In genomic region chr9:34837700-34838462, GRCm38 (mm10) we compare ENCODE assay signal across 9 mouse cellular contexts.
DNase-seq lines count a peak whose midpoint lies in the region; ATAC-seq lines count a peak whose summit lies in the region.
"Had no signal": no experiment of that assay in that cellular context is flagged by ENCODE, and none has a peak within 500 bp of the region (broad histone marks: within the 10 kb centered on the region; RNA-seq: fewer than 3 reads in every experiment).

No protein-coding gene starts in this region.

- H3K36me3 ChIP-seq in kidney, embryonic 16.5 days (ENCODE audit: insufficient read depth, low read length) = no peaks in the 10 kb centered on the region
- no peaks in the 10 kb centered on the region for H3K36me3 ChIP-seq in forebrain, embryonic 12.5 days (replicated peaks)
- no peaks in the 10 kb centered on the region for H3K36me3 ChIP-seq in midbrain, embryonic 13.5 days

- H3K4me1 ChIP-seq in kidney, embryonic 16.5 days (ENCODE audit: insufficient read depth, low read length) = no peaks in the 10 kb centered on the region
- peaks cover 38% of the 10 kb centered on the region for H3K4me1 ChIP-seq in forebrain, embryonic 12.5 days
- H3K4me1 ChIP-seq in midbrain, embryonic 13.5 days (replicated peaks) = peaks cover 29% of the 10 kb centered on the region

- H3K9ac ChIP-seq in kidney, embryonic 16.5 days (replicated peaks; ENCODE audit: low read length) = no peak overlapping the region
- no peak overlapping the region for H3K9ac ChIP-seq in forebrain, embryonic 12.5 days
- H3K9ac ChIP-seq in midbrain, embryonic 13.5 days (replicated peaks) = no peak overlapping the region

- DNase-seq in kidney, adult 9 months = peak; percentile 3
- peak; percentile 86 for DNase-seq in NIH3T3 (ENCODE audit: low read depth)
- DNase-seq in spleen, adult 12 weeks (ENCODE audit: low spot score) = no peak
- no peak for DNase-seq in thymus, adult 18-20 months
- no peak for DNase-seq in MN1 (ENCODE audit: low spot score)

- WGBS in kidney, embryonic 16.5 days = 38% methylated on average over 10 of the region's 10 CpGs
- WGBS in forebrain, embryonic 12.5 days = 38% methylated on average over 10 of the region's 10 CpGs
- 39% methylated on average over 10 of the region's 10 CpGs for WGBS in midbrain, embryonic 13.5 days

- no peak overlapping the region for H3K27ac ChIP-seq in kidney, embryonic 16.5 days (ENCODE audit: low read length)
- no peak overlapping the region for H3K27ac ChIP-seq in forebrain, embryonic 12.5 days
- no peak overlapping the region for H3K27ac ChIP-seq in midbrain, embryonic 13.5 days

- no peak overlapping the region for H3K4me3 ChIP-seq in kidney, embryonic 16.5 days (ENCODE audit: low read length)
- H3K4me3 ChIP-seq in forebrain, embryonic 12.5 days (replicated peaks) = no peak overlapping the region
- no peak overlapping the region for H3K4me3 ChIP-seq in midbrain, embryonic 13.5 days (replicated peaks)

- H3K27me3 ChIP-seq in kidney, embryonic 16.5 days (ENCODE audit: insufficient read depth, low read length) = no peaks in the 10 kb centered on the region
- no peaks in the 10 kb centered on the region for H3K27me3 ChIP-seq in forebrain, embryonic 12.5 days
- H3K27me3 ChIP-seq in midbrain, embryonic 13.5 days = no peaks in the 10 kb centered on the region

- ATAC-seq in kidney, embryonic 16.5 days (ENCODE audit: low FRiP score, low TSS enrichment) = no peak
- ATAC-seq in forebrain, embryonic 12.5 days (ENCODE audit: low FRiP score) = peak; percentile 50; the same call in 1 of the 2 replicates
- ATAC-seq in midbrain, embryonic 13.5 days = 0 out of 2 replicates have a peak, but pooled peaks have one; percentile 35
- ATAC-seq: activated CD4-positive, CD25-positive, alpha-beta regulatory T cell, adult 4 months had no signal

- H3K4me2 ChIP-seq in kidney, embryonic 16.5 days (replicated peaks; ENCODE audit: low read depth, low read length) = no peak overlapping the region
- H3K4me2 ChIP-seq in forebrain, embryonic 12.5 days = no peak overlapping the region
- no peak overlapping the region for H3K4me2 ChIP-seq in midbrain, embryonic 13.5 days (replicated peaks)

- H3K9me3 ChIP-seq in kidney, embryonic 16.5 days (ENCODE audit: low read length) = no peaks in the 10 kb centered on the region
- H3K9me3 ChIP-seq in forebrain, embryonic 12.5 days = no peaks in the 10 kb centered on the region
- no peaks in the 10 kb centered on the region for H3K9me3 ChIP-seq in midbrain, embryonic 13.5 days

Comparison
In these comparisons a context has a peak if more than half of its experiments do, and no peak if none do; other contexts are left out.
1. DNase-seq: peak in kidney, adult 9 months (single experiment) and NIH3T3 (single experiment); none in spleen, adult 12 weeks (single experiment), thymus, adult 18-20 months (0 of 2) and MN1 (single experiment).